Mouse (Mus musculus) CH12.LX (cell line): ENCODE measurements around the gene Olfr764-ps1. TPM values are rescaled to one million over a fixed set of nuclear protein-coding genes. Genes with fewer than 3 reads are reported as not detected.

Experiments
- DNase-seq: peaks from one replicate; pipeline ENCODE4 v3.0.0-alpha.2; 2013; ENCODE audit errors: extremely low read depth
- H3K27ac ChIP-seq: 2 replicates; pipeline ENCODE4 v1.5.1; 2012; ENCODE audit warnings: low read depth, mild to moderate bottlenecking, control low read depth, moderate library complexity; ENCODE audit not compliant: insufficient read depth
- H3K27me3 ChIP-seq: replicated peaks from 2 replicates; pipeline ENCODE3; 2012; ENCODE audit warnings: inconsistent platforms
- H3K36me3 ChIP-seq, 2 experiments: replicated peaks in 1 of 2; 2 replicates each; pipeline versions ENCODE3 to v1.6.1; 2012; ENCODE audit warnings: inconsistent platforms in 1 of 2, low read length in 1 of 2, mild to moderate bottlenecking in 1 of 2, mixed read lengths in 1 of 2, moderate library complexity in 1 of 2; ENCODE audit not compliant: control insufficient read depth in 1 of 2, insufficient read depth in 1 of 2
- H3K4me1 ChIP-seq, 2 experiments: 2 replicates each; pipeline ENCODE4 v1.6.1; 2012; ENCODE audit warnings: inconsistent platforms in 1 of 2, moderate library complexity in 1 of 2; ENCODE audit not compliant: insufficient read depth in 2 of 2, control insufficient read depth in 1 of 2
- H3K4me2 ChIP-seq: 2 replicates; pipeline ENCODE4 v1.6.1; 2012; ENCODE audit warnings: low read depth, mild to moderate bottlenecking, control low read depth; ENCODE audit not compliant: poor library complexity, insufficient read depth, severe bottlenecking
- H3K4me3 ChIP-seq, 3 experiments: fragments of 150-350 bp in 1 of 3; sonication (generic) in 1 of 3; replicated peaks in 1 of 3; 2 replicates each; pipeline versions ENCODE3 to v1.5.1; 2011 to 2012; ENCODE audit warnings: low read depth in 2 of 3, low read length in 2 of 3, mild to moderate bottlenecking in 2 of 3, moderate library complexity in 2 of 3, control low read depth in 1 of 3, improper control_type of control experiment in 1 of 3, inconsistent platforms in 1 of 3, mixed read lengths in 1 of 3; ENCODE audit not compliant: poor library complexity in 1 of 3
- H3K79me2 ChIP-seq: replicated peaks from 2 replicates; pipeline ENCODE4 v1.6.1; 2012; ENCODE audit warnings: mild to moderate bottlenecking, moderate library complexity; ENCODE audit not compliant: control insufficient read depth, poor library complexity, insufficient read depth, severe bottlenecking; ENCODE audit errors: extremely low read depth
- H3K9ac ChIP-seq: 2 replicates; pipeline ENCODE4 v1.6.1; 2012; ENCODE audit warnings: low read depth, mild to moderate bottlenecking, control low read depth, moderate library complexity; ENCODE audit not compliant: insufficient read depth
- H3K9me3 ChIP-seq: replicated peaks from 2 replicates; pipeline ENCODE3; 2012; ENCODE audit warnings: low read length, inconsistent platforms, mixed read lengths
- CTCF ChIP-seq, 2 experiments: IDR thresholded peaks in 1 of 2; conservative IDR thresholded peaks in 1 of 2; 2 replicates each; pipeline ENCODE4 v1.5.1; 2011 to 2012; ENCODE audit warnings: low read depth in 2 of 2, low read length in 2 of 2, improper control_type of control experiment in 1 of 2, inconsistent platforms in 1 of 2, mild to moderate bottlenecking in 1 of 2, moderate library complexity in 1 of 2
- E2F4 ChIP-seq: IDR thresholded peaks from 2 replicates; pipeline ENCODE4 v1.6.1; 2011; ENCODE audit warnings: low read depth, low read length, improper control_type of control experiment; ENCODE audit not compliant: insufficient replicate concordance
- EP300 ChIP-seq: IDR thresholded peaks from 2 replicates; pipeline ENCODE4 v1.6.1; 2011; ENCODE audit warnings: low read length, improper control_type of control experiment
- GABPA ChIP-seq: IDR thresholded peaks from 2 replicates; pipeline ENCODE4 v1.6.1; 2012; ENCODE audit warnings: low read depth, low read length, improper control_type of control experiment, inconsistent platforms; ENCODE audit not compliant: insufficient replicate concordance
- KAT2A ChIP-seq: IDR thresholded peaks from 2 replicates; pipeline ENCODE4 v1.6.1; 2012; ENCODE audit warnings: low read length, improper control_type of control experiment, inconsistent platforms; ENCODE audit not compliant: insufficient replicate concordance
- MAX ChIP-seq: IDR thresholded peaks from 2 replicates; pipeline ENCODE4 v1.6.1; 2011; ENCODE audit warnings: low read length, improper control_type of control experiment
- MYC ChIP-seq: IDR thresholded peaks from 2 replicates; pipeline ENCODE4 v1.6.1; 2011; ENCODE audit warnings: low read depth, mild to moderate bottlenecking, improper control_type of control experiment, low read length
- NELFE ChIP-seq: IDR thresholded peaks from 2 replicates; pipeline ENCODE4 v1.6.1; 2011; ENCODE audit warnings: low read depth, low read length, improper control_type of control experiment
- POLR2AphosphoS2 ChIP-seq: IDR thresholded peaks from 2 replicates; pipeline ENCODE4 v1.6.1; 2011; ENCODE audit warnings: low read depth, low read length, improper control_type of control experiment
- SIN3A ChIP-seq: IDR thresholded peaks from 2 replicates; pipeline ENCODE4 v1.6.1; 2012; ENCODE audit warnings: low read length, improper control_type of control experiment, inconsistent platforms
- SMC3 ChIP-seq: IDR thresholded peaks from 2 replicates; pipeline ENCODE4 v1.6.1; 2011; ENCODE audit warnings: low read depth, low read length, improper control_type of control experiment
- USF1 ChIP-seq: IDR thresholded peaks from 2 replicates; pipeline ENCODE4 v1.6.1; 2014; ENCODE audit warnings: low read depth, mild to moderate bottlenecking, inconsistent platforms, low read length, improper control_type of control experiment
- ZKSCAN1 ChIP-seq: IDR thresholded peaks from 2 replicates; pipeline ENCODE4 v1.6.1; 2012; ENCODE audit warnings: low read depth, inconsistent platforms, low read length, improper control_type of control experiment, borderline replicate concordance
- ZMIZ1 ChIP-seq: IDR thresholded peaks from 2 replicates; pipeline ENCODE4 v1.6.1; 2012; ENCODE audit warnings: low read depth, mild to moderate bottlenecking, inconsistent platforms, low read length, improper control_type of control experiment
- ZNF384 ChIP-seq: IDR thresholded peaks from 2 replicates; pipeline ENCODE4 v1.6.1; 2012; ENCODE audit warnings: low read depth, low read length, improper control_type of control experiment, inconsistent platforms
- dilution Hi-C: fragments of 300-500 bp; cut with MboI; formaldehyde crosslinking; loops from 2 replicates; pipeline ENCODE4 v1.14.3; 2020; ENCODE audit warnings: low sequenced_read_pairs; ENCODE audit not compliant: extremely low pct_unique_long_range_greater_than_20kb, extremely low pct_ligation_motif_present
- in situ Hi-C: fragments of 300-500 bp; cut with MboI; formaldehyde crosslinking; loops from 3 replicates; pipeline ENCODE4 v1.14.3; 2019; ENCODE audit warnings: low sequenced_read_pairs, low pct_ligation_motif_present, low pct_unique_long_range_greater_than_20kb, mixed read lengths
- polyA plus RNA-seq: library from polyadenylated mRNA; unstranded; fragments of >175 nt; gene quantifications from 2 replicates; pipeline ENCODE4 v1.2.1, GENCODE M21; 2012; ENCODE audit warnings: low read depth; ENCODE audit not compliant: insufficient read length
- total RNA-seq, 2 experiments: library from RNA; depleted of rRNA; stranded (reverse); fragments of 300-350 nt in 1 of 2; fragments of >200 nt in 1 of 2; gene quantifications; 2 replicates each; pipeline ENCODE4 v1.2.3; 2012 to 2014

Gene Olfr764-ps1
- total and polyA plus RNA-seq, 3 experiments: not detected

- H3K9me3 ChIP-seq: no peaks in the 10 kb centered on the region
- no peak for DNase-seq
- H3K9ac ChIP-seq: no peak overlapping the region
- H3K4me1 ChIP-seq: peaks cover 0 to 6% of the 10 kb centered on the region in 2 experiments; a peak in 2 of 4 replicates
- no peaks in the 10 kb centered on the region for H3K79me2 ChIP-seq
- dilution Hi-C loops: no loop called here
- TF ChIP-seq KAT2A (no peak), E2F4 (no peak), MYC (no peak), USF1 (no peak), SIN3A (no peak), SMC3 (no peak), ZKSCAN1 (no peak)
- TF ChIP-seq, all 38 proteins: peak for 0
- in situ Hi-C loops: no loop called here
- no peaks in the 10 kb centered on the region for H3K36me3 ChIP-seq
- H3K27ac ChIP-seq: no peak overlapping the region
- no peaks in the 10 kb centered on the region for H3K27me3 ChIP-seq
- H3K4me3 ChIP-seq: no peak overlapping the region
- H3K4me2 ChIP-seq: no peak overlapping the region
These were observed 35.4 kb downstream of the Olfr764-ps1 start for GRCm38 (mm10) chr10:129004032-129004920.

DNA sequence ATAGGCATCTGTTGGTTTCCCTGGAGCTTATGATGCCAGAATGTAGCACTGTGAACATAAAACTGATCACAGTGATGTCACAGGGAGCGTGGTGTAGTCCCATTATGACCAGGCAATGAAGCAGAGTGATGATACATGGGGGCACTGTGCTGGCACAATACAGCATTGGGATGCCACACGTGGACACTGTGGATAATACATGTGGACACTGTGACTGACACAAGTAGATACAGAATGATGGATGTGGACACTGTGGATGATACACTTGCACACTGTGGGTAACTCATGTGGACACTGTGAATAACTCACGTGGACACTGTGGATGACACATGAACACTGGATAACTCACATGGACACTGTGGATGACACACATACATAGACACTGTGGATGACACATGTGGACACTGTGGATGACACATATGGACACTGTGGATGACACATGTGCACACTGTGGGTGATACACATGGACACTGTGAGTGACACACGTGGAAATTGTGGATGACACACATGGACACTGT is 43.1 kb downstream of the Olfr764-ps1 start:
- no peaks in the 10 kb centered on the region for H3K79me2 ChIP-seq
- dilution Hi-C loops (no loop called here), in situ Hi-C loops (no loop called here)
- no peak overlapping the region for H3K27ac ChIP-seq
- no peak overlapping the region for H3K4me2 ChIP-seq
- no peaks in the 10 kb centered on the region for H3K9me3 ChIP-seq
- H3K36me3 ChIP-seq: no peaks in the 10 kb centered on the region
- no peak overlapping the region for H3K9ac ChIP-seq
- DNase-seq: no peak
- no peaks in the 10 kb centered on the region for H3K27me3 ChIP-seq
- TF ChIP-seq SMC3 (no peak), CTCF (conservative IDR thresholded peaks at IDR 0.05 in 1 of 2, IDR thresholded peaks at IDR 0.05 in 1 of 2; ENCODE audit: low read depth in 2 of 2, low read length in 2 of 2) (no peak), EP300 (no peak), GABPA (no peak), POLR2AphosphoS2 (no peak), NELFE (no peak), SIN3A (no peak), ZMIZ1 (no peak), ZNF384 (no peak), MAX (no peak)
- 0 out of 4 replicates have a peak, but pooled peaks cover 0 to 3% of the 10 kb centered on the region in 2 experiments for H3K4me1 ChIP-seq
- no peak overlapping the region for H3K4me3 ChIP-seq
